Mouse (Mus musculus): ENCODE results near the gene Tbc1d2b. TPM values are rescaled to one million over a fixed set of nuclear protein-coding genes. Genes with fewer than 3 reads are reported as not detected.
A peak's percentile ranks its signal among the peaks of the same experiment; 100 is the strongest.

Gene Tbc1d2b
- polyA plus RNA-seq, 1 experiment: 16.4 TPM

DNA sequence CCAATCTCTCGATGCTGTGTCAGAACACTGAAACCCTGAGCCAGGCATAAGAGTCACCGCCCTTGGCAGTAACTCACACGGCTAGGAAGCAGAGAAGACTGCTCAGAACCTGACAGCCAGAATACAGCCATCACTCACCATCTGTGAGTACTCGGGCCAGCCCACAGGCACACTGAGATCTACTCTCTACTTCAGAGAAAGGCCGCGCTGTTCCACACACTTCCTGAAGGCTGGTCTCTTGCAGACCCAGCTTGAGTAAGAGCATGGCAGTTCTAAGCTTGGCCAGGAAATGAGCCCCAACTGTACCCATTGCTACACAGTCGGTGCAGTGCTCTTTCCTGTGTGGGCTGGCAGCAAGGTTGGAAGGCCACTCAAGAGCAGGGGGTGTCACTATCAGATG is 27.7 kb downstream of the Tbc1d2b start:
- 65% methylated on average over 7 of the region's 7 CpGs for WGBS
- no peak for TF ChIP-seq CTCF (conservative IDR thresholded peaks at IDR 0.05; ENCODE audit: insufficient read depth, insufficient read length, low read depth, low read length)
- no peak for TF ChIP-seq POLR2A (IDR thresholded peaks at IDR 0.05; ENCODE audit: low read depth, low read length)
- Histone ChIP-seq H3K36me3 (ENCODE audit: control insufficient read depth, insufficient read depth, low read length) (no peaks in the 10 kb centered on the region), H3K27ac (ENCODE audit: insufficient read depth, low read depth, low read length) (no peak overlapping the region), H3K4me1 (ENCODE audit: control insufficient read depth, insufficient read depth, low read length) (peaks cover 4% of the 10 kb centered on the region; the same call in 1 of the 2 replicates), H3K27me3 (replicated peaks; ENCODE audit: control insufficient read depth, insufficient read depth, low read length) (no peaks in the 10 kb centered on the region), H3K4me3 (ENCODE audit: insufficient read depth, low read depth, low read length) (no peak overlapping the region)
- DNase-seq: no peak

DNA sequence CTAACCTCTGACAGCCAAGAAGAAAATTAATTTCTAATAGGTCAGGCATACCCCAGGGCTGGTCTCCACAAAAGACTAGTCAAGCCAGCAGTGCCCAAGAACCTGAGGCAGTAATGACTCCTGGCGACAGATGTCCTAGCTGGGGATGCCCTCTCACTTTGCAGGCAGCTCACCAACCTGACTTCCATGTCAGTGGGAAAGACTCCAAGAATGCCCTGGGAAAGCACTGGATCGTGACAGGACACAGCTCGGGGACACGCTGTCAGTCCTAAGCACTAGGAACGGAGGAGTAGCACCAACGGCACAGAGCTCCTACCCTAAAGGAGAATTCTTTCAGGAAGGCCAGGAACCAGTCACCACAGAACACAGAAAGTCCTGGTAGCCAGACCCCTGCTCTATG is 28.3 kb downstream of the Tbc1d2b start:
- no peak overlapping the region; the same call in 1 of the 2 replicates for H3K27ac ChIP-seq (ENCODE audit: insufficient read depth, low read depth, low read length)
- DNase-seq: peak; percentile 31
- no peaks in the 10 kb centered on the region for H3K27me3 ChIP-seq (replicated peaks; ENCODE audit: control insufficient read depth, insufficient read depth, low read length)
- WGBS: 35% methylated on average over 6 of the region's 6 CpGs
- no peak overlapping the region for H3K4me3 ChIP-seq (ENCODE audit: insufficient read depth, low read depth, low read length)
- peaks cover 4% of the 10 kb centered on the region; the same call in 1 of the 2 replicates for H3K4me1 ChIP-seq (ENCODE audit: control insufficient read depth, insufficient read depth, low read length)
- H3K36me3 ChIP-seq (ENCODE audit: control insufficient read depth, insufficient read depth, low read length): no peaks in the 10 kb centered on the region
- TF ChIP-seq POLR2A (IDR thresholded peaks at IDR 0.05; ENCODE audit: low read depth, low read length): no peak
- TF ChIP-seq CTCF (conservative IDR thresholded peaks at IDR 0.05; ENCODE audit: insufficient read depth, insufficient read length, low read depth, low read length): no peak

DNA sequence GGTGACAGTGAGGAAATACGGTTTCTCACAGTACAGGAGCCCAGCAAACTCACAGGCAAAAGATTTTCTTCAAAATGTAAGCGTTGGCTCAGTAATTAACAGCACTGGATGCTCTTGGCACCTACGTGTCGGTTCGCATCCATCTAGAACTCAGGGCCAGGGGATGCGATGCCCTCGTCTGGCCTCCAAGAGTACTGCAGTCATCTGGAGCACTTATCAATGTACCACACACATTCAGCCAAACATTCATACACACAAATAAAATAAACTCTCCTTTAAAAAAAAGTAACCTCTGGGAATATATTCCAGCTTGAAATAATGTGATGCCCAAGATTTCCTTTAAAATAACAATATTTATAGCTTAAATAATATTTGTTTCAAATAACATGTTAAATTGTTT is 29.0 kb downstream of the Tbc1d2b start:
- 86% methylated on average over 7 of the region's 7 CpGs for WGBS
- no peaks in the 10 kb centered on the region for H3K36me3 ChIP-seq (ENCODE audit: control insufficient read depth, insufficient read depth, low read length)
- H3K27me3 ChIP-seq (replicated peaks; ENCODE audit: control insufficient read depth, insufficient read depth, low read length): no peaks in the 10 kb centered on the region
- no peak overlapping the region for H3K27ac ChIP-seq (ENCODE audit: insufficient read depth, low read depth, low read length)
- DNase-seq: no peak
- no peak for TF ChIP-seq POLR2A (IDR thresholded peaks at IDR 0.05; ENCODE audit: low read depth, low read length)
- peak; percentile 47 for TF ChIP-seq CTCF (conservative IDR thresholded peaks at IDR 0.05; ENCODE audit: insufficient read depth, insufficient read length, low read depth, low read length)
- peaks cover 4% of the 10 kb centered on the region; the same call in 1 of the 2 replicates for H3K4me1 ChIP-seq (ENCODE audit: control insufficient read depth, insufficient read depth, low read length)
- no peak overlapping the region for H3K4me3 ChIP-seq (ENCODE audit: insufficient read depth, low read depth, low read length)

DNA sequence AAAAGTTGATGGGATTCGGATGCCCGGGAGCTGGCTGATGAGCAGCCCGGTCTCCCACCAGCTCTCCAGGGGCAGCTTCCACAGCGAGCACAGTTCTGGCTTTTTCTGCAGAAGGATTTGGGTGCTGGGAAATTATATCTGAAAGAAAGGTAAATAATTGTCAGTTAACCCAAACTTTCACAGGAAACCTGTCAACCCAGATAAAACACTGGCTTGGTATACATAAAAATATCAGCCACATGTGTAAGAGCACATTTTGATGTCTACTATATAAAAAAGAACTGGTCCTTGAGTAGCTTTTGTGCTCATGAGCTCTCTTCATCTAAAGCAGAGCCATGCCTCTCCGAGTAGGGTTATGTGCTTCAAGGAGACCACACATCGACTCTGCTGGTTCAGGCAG is 29.6 kb downstream of the Tbc1d2b start:
- Histone ChIP-seq H3K36me3 (ENCODE audit: control insufficient read depth, insufficient read depth, low read length) (no peaks in the 10 kb centered on the region), H3K4me3 (ENCODE audit: insufficient read depth, low read depth, low read length) (no peak overlapping the region), H3K4me1 (ENCODE audit: control insufficient read depth, insufficient read depth, low read length) (peaks cover 4% of the 10 kb centered on the region; the same call in 1 of the 2 replicates), H3K27ac (ENCODE audit: insufficient read depth, low read depth, low read length) (no peak overlapping the region), H3K27me3 (replicated peaks; ENCODE audit: control insufficient read depth, insufficient read depth, low read length) (no peaks in the 10 kb centered on the region)
- DNase-seq: no peak
- TF ChIP-seq CTCF (conservative IDR thresholded peaks at IDR 0.05; ENCODE audit: insufficient read depth, insufficient read length, low read depth, low read length) (no peak), POLR2A (IDR thresholded peaks at IDR 0.05; ENCODE audit: low read depth, low read length) (no peak)
- 94% methylated on average over 6 of the region's 6 CpGs for WGBS

DNA sequence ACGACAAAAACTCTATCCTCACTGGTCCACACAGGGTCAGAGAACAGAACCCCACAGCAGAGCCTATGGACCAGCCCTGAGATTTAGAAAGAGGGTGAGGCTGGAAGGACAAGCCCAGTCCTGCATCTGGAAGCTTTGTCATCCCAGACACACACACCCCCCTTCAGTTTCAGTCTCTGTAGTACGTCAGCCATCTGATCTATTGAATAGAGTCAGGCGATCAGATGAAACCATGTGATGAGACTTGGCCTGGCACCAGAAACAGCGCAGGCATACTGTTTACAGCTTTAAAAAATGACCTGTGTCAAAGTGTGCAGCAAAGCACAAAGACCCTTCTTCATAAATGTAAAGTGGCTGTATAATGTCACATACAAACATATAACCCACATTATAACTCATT is 30.0 kb downstream of the Tbc1d2b start:
- TF ChIP-seq POLR2A (IDR thresholded peaks at IDR 0.05; ENCODE audit: low read depth, low read length): no peak
- TF ChIP-seq CTCF (conservative IDR thresholded peaks at IDR 0.05; ENCODE audit: insufficient read depth, insufficient read length, low read depth, low read length): no peak
- Histone ChIP-seq H3K4me3 (ENCODE audit: insufficient read depth, low read depth, low read length) (no peak overlapping the region), H3K27ac (ENCODE audit: insufficient read depth, low read depth, low read length) (no peak overlapping the region), H3K27me3 (replicated peaks; ENCODE audit: control insufficient read depth, insufficient read depth, low read length) (no peaks in the 10 kb centered on the region), H3K36me3 (ENCODE audit: control insufficient read depth, insufficient read depth, low read length) (no peaks in the 10 kb centered on the region), H3K4me1 (ENCODE audit: control insufficient read depth, insufficient read depth, low read length) (peaks cover 4% of the 10 kb centered on the region; the same call in 1 of the 2 replicates)
- DNase-seq: no peak
- 91% methylated on average over 4 of the region's 4 CpGs for WGBS

DNA sequence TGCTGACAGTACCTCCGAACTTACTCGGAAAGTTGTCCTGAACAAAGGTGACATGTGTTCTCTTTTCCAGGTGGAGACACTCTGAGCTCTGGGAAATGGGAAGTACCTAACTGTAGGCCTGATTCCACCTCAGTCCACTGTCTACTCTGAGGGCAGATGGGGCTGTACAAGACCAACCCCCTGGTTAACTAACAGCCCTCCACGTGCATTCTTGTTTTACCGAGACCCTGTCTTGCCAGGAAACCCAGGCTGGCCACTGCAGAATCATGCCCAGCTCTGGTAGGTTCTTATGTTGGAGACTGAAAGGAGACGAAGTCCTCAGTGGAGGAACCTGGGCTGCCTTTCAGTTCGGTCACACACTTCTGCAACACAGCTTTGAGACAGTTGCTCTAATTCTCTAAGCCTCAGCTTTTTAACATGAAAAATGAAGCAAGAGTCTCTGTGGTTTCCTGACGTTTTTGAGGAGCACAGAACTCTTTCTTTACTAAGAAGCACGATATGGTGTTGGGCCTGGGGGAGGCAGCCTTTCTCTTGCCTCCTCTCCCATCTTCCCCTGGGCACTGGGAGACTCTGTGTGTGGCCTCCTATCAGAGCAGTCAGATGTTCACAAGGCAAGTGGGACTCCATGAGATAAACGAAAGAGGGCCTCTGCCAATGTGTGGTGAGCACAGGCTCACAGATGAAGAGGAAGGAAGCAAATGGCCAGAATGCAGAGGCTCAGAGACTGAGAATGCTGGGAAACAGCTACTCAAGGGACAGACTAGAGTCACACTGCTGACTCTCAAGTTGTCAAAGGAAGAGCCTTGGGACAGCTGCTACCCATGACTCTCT is 33.2 kb downstream of the Tbc1d2b start:
- Histone ChIP-seq H3K27me3 (replicated peaks; ENCODE audit: control insufficient read depth, insufficient read depth, low read length) (no peaks in the 10 kb centered on the region), H3K4me3 (ENCODE audit: insufficient read depth, low read depth, low read length) (no peak overlapping the region), H3K27ac (ENCODE audit: insufficient read depth, low read depth, low read length) (no peak overlapping the region), H3K4me1 (ENCODE audit: control insufficient read depth, insufficient read depth, low read length) (peaks cover 4% of the 10 kb centered on the region; the same call in 1 of the 2 replicates), H3K36me3 (ENCODE audit: control insufficient read depth, insufficient read depth, low read length) (no peaks in the 10 kb centered on the region)
- TF ChIP-seq POLR2A (IDR thresholded peaks at IDR 0.05; ENCODE audit: low read depth, low read length) (no peak), CTCF (conservative IDR thresholded peaks at IDR 0.05; ENCODE audit: insufficient read depth, insufficient read length, low read depth, low read length) (no peak)
- WGBS: 81% methylated on average over 9 of the region's 9 CpGs
- DNase-seq: no peak

DNA sequence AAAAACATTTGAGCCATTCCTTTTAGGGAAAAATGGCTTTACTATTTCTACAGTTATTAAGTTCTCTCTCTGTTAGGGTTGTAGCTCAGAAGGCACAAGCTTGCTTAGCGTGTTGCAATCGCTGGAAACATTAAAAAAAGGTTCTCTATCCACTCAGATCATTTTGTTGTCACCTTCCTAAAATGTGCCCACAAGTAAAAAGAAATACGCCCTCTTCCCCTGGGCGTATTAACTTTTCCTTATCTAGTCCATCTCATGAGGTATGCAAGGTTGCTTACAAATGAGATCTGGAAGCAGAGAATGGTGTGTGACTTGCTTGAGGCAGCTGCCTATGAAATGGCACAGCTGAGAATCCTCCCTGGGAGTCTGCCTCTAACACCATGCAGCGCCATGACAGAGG is 33.8 kb downstream of the Tbc1d2b start:
- TF ChIP-seq POLR2A (IDR thresholded peaks at IDR 0.05; ENCODE audit: low read depth, low read length) (no peak), CTCF (conservative IDR thresholded peaks at IDR 0.05; ENCODE audit: insufficient read depth, insufficient read length, low read depth, low read length) (no peak)
- WGBS: 86% methylated on average over 5 of the region's 5 CpGs
- Histone ChIP-seq H3K36me3 (ENCODE audit: control insufficient read depth, insufficient read depth, low read length) (no peaks in the 10 kb centered on the region), H3K4me1 (ENCODE audit: control insufficient read depth, insufficient read depth, low read length) (no peaks in the 10 kb centered on the region), H3K4me3 (ENCODE audit: insufficient read depth, low read depth, low read length) (no peak overlapping the region), H3K27ac (ENCODE audit: insufficient read depth, low read depth, low read length) (no peak overlapping the region), H3K27me3 (replicated peaks; ENCODE audit: control insufficient read depth, insufficient read depth, low read length) (no peaks in the 10 kb centered on the region)
- DNase-seq: no peak

Measured in kidney, adult 2 months (tissue).